Mouse (Mus musculus): Measurements from ENCODE around the gene Kcnt2.

- TF ChIP-seq MYC (IDR thresholded peaks at IDR 0.05; ENCODE audit: low read depth, low read length) (no peak), CTCF (conservative IDR thresholded peaks at IDR 0.05 in 1 of 2, IDR thresholded peaks at IDR 0.05 in 1 of 2; ENCODE audit: low read depth in 2 of 2, low read length in 2 of 2) (peak in 1 of 2 experiments; percentile 66; a peak in 2 of 4 replicates), POLR2A (IDR thresholded peaks at IDR 0.05; ENCODE audit: low read depth, low read length) (no peak), MAFK (IDR thresholded peaks at IDR 0.05; ENCODE audit: insufficient replicate concordance, low read length) (no peak), MAX (IDR thresholded peaks at IDR 0.05; ENCODE audit: low read length) (peak; percentile 61), USF2 (conservative IDR thresholded peaks at IDR 0.05; ENCODE audit: low read depth, low read length) (no peak), CHD2 (IDR thresholded peaks at IDR 0.05; ENCODE audit: low read length) (no peak), JUND (conservative IDR thresholded peaks at IDR 0.05; ENCODE audit: low read depth, low read length) (no peak)
These were observed 285.4 kb downstream of the Kcnt2 start for GRCm38 (mm10) chr1:140531285-140531908.

All from CH12.LX (cell line).